Mouse (Mus musculus): ENCODE results near the gene Srsf9. TPM values are rescaled to one million over a fixed set of nuclear protein-coding genes. Genes with fewer than 3 reads are reported as not detected.

Gene Srsf9
- total and polyA plus RNA-seq, 3 experiments = 80.0 to 170 TPM; not detected in 1

GRCm38 (mm10) chr5:115312816-115313667 lies 13.9 kb upstream of the Srsf9 start (continued):
- TF ChIP-seq JUND (IDR thresholded peaks at IDR 0.05; ENCODE audit: low read depth, low read length) (no peak), ETS1 (IDR thresholded peaks at IDR 0.05; ENCODE audit: low read depth, low read length) (peak; percentile 99), ELF1 (IDR thresholded peaks at IDR 0.05; ENCODE audit: low read depth, low read length) (peak; percentile 50; the same call in 1 of the 2 replicates), USF1 (IDR thresholded peaks at IDR 0.05; ENCODE audit: low read depth, low read length) (no peak)

- TF ChIP-seq EP300 (IDR thresholded peaks at IDR 0.05; ENCODE audit: low read depth in 1 of 2, low read length in 2 of 2) (peak in 1 of 2 experiments; percentile 38; a peak in 1 of 4 replicates), TBP (IDR thresholded peaks at IDR 0.05; ENCODE audit: low read depth, low read length) (no peak), JUND (IDR thresholded peaks at IDR 0.05; ENCODE audit: low read depth, low read length) (no peak), MAX (IDR thresholded peaks at IDR 0.05; ENCODE audit: low read length) (no peak), MYB (IDR thresholded peaks at IDR 0.05; ENCODE audit: low read depth, low read length) (no peak), ZKSCAN1 (IDR thresholded peaks at IDR 0.05; ENCODE audit: low read depth, low read length) (no peak), CHD2 (IDR thresholded peaks at IDR 0.05; ENCODE audit: low read length) (no peak), ZMIZ1 (IDR thresholded peaks at IDR 0.05; ENCODE audit: low read depth, low read length) (no peak), POLR2A (IDR thresholded peaks at IDR 0.05; ENCODE audit: control insufficient read depth in 1 of 2, insufficient read depth in 1 of 2, low read depth in 1 of 2, low read length in 2 of 2, poor library complexity in 1 of 2) (peak in 1 of 2 experiments; percentile 36; a peak in 1 of 4 replicates), HCFC1 (IDR thresholded peaks at IDR 0.05; ENCODE audit: low read depth, low read length) (0 out of 2 replicates have a peak, but pooled peaks have one; percentile 16), POLR2AphosphoS2 (IDR thresholded peaks at IDR 0.05; ENCODE audit: low read length) (peak; percentile 48), UBTF (IDR thresholded peaks at IDR 0.05; ENCODE audit: borderline replicate concordance, insufficient read depth, low read depth, low read length) (no peak)
- DNase-seq (ENCODE audit: low read depth, low spot score) = peak; percentile 75
- H3K9me3 ChIP-seq (replicated peaks; ENCODE audit: insufficient read depth, low read length) = no peaks in the 10 kb centered on the region
- peaks cover 0 to 32% of the 10 kb centered on the region in 2 experiments; a peak in 2 of 4 replicates for H3K36me3 ChIP-seq (ENCODE audit: control insufficient read depth in 1 of 2, insufficient read depth in 2 of 2, low read length in 2 of 2)
- peaks cover 6 to 38% of the 10 kb centered on the region in 2 experiments for H3K4me1 ChIP-seq (ENCODE audit: control insufficient read depth in 1 of 2, insufficient read depth in 2 of 2, low read length in 2 of 2)
- no peaks in the 10 kb centered on the region for H3K79me2 ChIP-seq (ENCODE audit: control insufficient read depth, insufficient read depth, low read length, poor library complexity)
- H3K9ac ChIP-seq (ENCODE audit: control insufficient read depth, low read depth, low read length, poor library complexity, severe bottlenecking) = peak overlapping the region; percentile 62
- peak overlapping the region; percentile 42 to 43 for H3K4me3 ChIP-seq (ENCODE audit: control insufficient read depth in 1 of 2, insufficient read depth in 1 of 2, low read depth in 2 of 2, low read length in 2 of 2)
- peak overlapping the region; percentile 97 for H3K27ac ChIP-seq (ENCODE audit: control insufficient read depth, low read depth, low read length)
- H3K27me3 ChIP-seq (ENCODE audit: control insufficient read depth in 1 of 2, insufficient read depth in 2 of 2, low read length in 2 of 2) = no peaks in the 10 kb centered on the region
Observed at GRCm38 (mm10) chr5:115313668-115313943, 13.4 kb upstream of the Srsf9 start.

- peak; percentile 14 for DNase-seq (ENCODE audit: low read depth, low spot score)
- Histone ChIP-seq H3K36me3 (ENCODE audit: control insufficient read depth in 1 of 2, insufficient read depth in 2 of 2, low read length in 2 of 2) (peaks cover 0 to 27% of the 10 kb centered on the region in 2 experiments; a peak in 2 of 4 replicates), H3K79me2 (ENCODE audit: control insufficient read depth, insufficient read depth, low read length, poor library complexity) (no peaks in the 10 kb centered on the region), H3K27ac (ENCODE audit: control insufficient read depth, low read depth, low read length) (no peak overlapping the region), H3K4me3 (ENCODE audit: control insufficient read depth in 1 of 2, insufficient read depth in 1 of 2, low read depth in 2 of 2, low read length in 2 of 2) (no peak overlapping the region), H3K27me3 (ENCODE audit: control insufficient read depth in 1 of 2, insufficient read depth in 2 of 2, low read length in 2 of 2) (no peaks in the 10 kb centered on the region), H3K9me3 (replicated peaks; ENCODE audit: insufficient read depth, low read length) (no peaks in the 10 kb centered on the region), H3K9ac (ENCODE audit: control insufficient read depth, low read depth, low read length, poor library complexity, severe bottlenecking) (no peak overlapping the region), H3K4me1 (ENCODE audit: control insufficient read depth in 1 of 2, insufficient read depth in 2 of 2, low read length in 2 of 2) (peaks cover 5 to 31% of the 10 kb centered on the region in 2 experiments)
- TF ChIP-seq SMC3 (IDR thresholded peaks at IDR 0.05; ENCODE audit: low read depth, low read length) (no peak), BHLHE40 (IDR thresholded peaks at IDR 0.05; ENCODE audit: borderline replicate concordance, low read depth, low read length) (no peak), MXI1 (IDR thresholded peaks at IDR 0.05; ENCODE audit: low read depth, low read length) (no peak), ETS1 (IDR thresholded peaks at IDR 0.05; ENCODE audit: low read depth, low read length) (no peak), NRF1 (IDR thresholded peaks at IDR 0.05; ENCODE audit: insufficient read depth, low read depth, low read length, poor library complexity, severe bottlenecking) (no peak), ZMIZ1 (IDR thresholded peaks at IDR 0.05; ENCODE audit: low read depth, low read length) (no peak), MEF2A (IDR thresholded peaks at IDR 0.05; ENCODE audit: extremely low read depth, insufficient replicate concordance, low read depth, low read length, poor library complexity, severe bottlenecking) (no peak), POLR2AphosphoS2 (IDR thresholded peaks at IDR 0.05; ENCODE audit: low read length) (no peak)
Observed at GRCm38 (mm10) chr5:115316968-115317644, 9.9 kb upstream of the Srsf9 start.
